Mouse (Mus musculus) small intestine, adult 2 months (tissue): ENCODE data around the gene Stk17b.

Source experiments
- CTCF ChIP-seq: fragments of 200-500 bp; IDR thresholded peaks from 2 replicates; pipeline ENCODE4 v1.5.1; 2012; ENCODE audit warnings: low read depth, mild to moderate bottlenecking, control low read depth, inconsistent platforms, low read length, moderate library complexity, mixed read lengths; ENCODE audit not compliant: insufficient replicate concordance, insufficient read length; ENCODE audit errors: extremely low read depth
- POLR2A ChIP-seq: fragments of 200-500 bp; IDR thresholded peaks from 2 replicates; pipeline ENCODE4 v1.6.1; 2012; ENCODE audit warnings: low read depth, mild to moderate bottlenecking, control low read depth, inconsistent platforms, low read length, moderate library complexity

GRCm38 (mm10) chr1:53775036-53775435, 10.0 kb downstream of the Stk17b start:
- TF ChIP-seq POLR2A (no peak), CTCF (no peak)
